Mouse (Mus musculus): Measurements from ENCODE around the gene Pdlim7.

GRCm38 (mm10) chr13:55465830-55466440 is 47.5 kb downstream of the Pdlim7 start:
- no peak for TF ChIP-seq GATA1 (IDR thresholded peaks at IDR 0.05; ENCODE audit: low read length)
- no peak for TF ChIP-seq TAL1 (IDR thresholded peaks at IDR 0.05; ENCODE audit: low read length)

All from erythroblast, embryonic 14.5 days (primary cell).